Mouse (Mus musculus) cortical plate, adult 2 months (tissue): ENCODE data around the gene Sema6d.

ENCODE experiments used
- CTCF ChIP-seq: fragments of 200-500 bp; IDR thresholded peaks from 2 replicates; pipeline ENCODE4 v1.5.1; 2011; ENCODE audit warnings: mild to moderate bottlenecking, control low read depth, low read length; ENCODE audit not compliant: insufficient read depth; ENCODE audit errors: extremely low read depth
- POLR2A ChIP-seq: fragments of 200-500 bp; IDR thresholded peaks from 2 replicates; pipeline ENCODE4 v1.6.1; 2011; ENCODE audit warnings: mild to moderate bottlenecking, low read length, control low read depth; ENCODE audit not compliant: insufficient read depth; ENCODE audit errors: extremely low read depth

DNA sequence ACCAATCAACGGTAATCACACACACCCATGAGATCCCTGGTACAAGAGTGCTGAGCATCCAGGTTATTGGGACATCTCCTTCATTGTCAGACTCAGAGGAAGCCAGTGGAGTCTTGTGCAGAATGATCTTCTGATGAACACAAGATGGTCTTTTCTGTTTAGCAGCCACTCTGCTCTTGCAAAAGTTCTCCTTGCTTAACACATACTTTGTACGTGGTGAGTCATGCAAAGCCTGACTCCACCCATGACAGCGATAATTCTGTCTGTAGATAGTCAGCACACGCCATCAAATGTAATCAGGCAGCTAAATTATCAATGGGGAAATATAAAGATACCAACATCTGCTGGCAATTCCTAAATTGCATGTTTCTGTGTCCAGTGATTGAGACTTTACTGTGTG is 307.0 kb downstream of the Sema6d start:
- TF ChIP-seq CTCF, result no peak
- TF ChIP-seq POLR2A, result no peak
